Mouse (Mus musculus) midbrain, embryonic 11.5 days (tissue): ENCODE measurements around the gene Pex11b. TPM values are rescaled to one million over a fixed set of nuclear protein-coding genes. Genes with fewer than 3 reads are reported as not detected.
"Not testable (repeated sequence)": the region's sequence is repeated elsewhere in the genome, so short reads cannot be mapped to it uniquely, and the experiment has no call there.

ENCODE experiments used
- ATAC-seq: fragments of 200-750 bp; cut with Nextera tagmentation; 2 replicates; pipeline ENCODE4 v1.8.0; 2017; ENCODE audit warnings: moderate TSS enrichment, moderate library complexity; ENCODE audit not compliant: low FRiP score
- DNase-seq: peaks from one replicate; pipeline ENCODE4 v3.0.0; 2015; ENCODE audit warnings: low spot score; ENCODE audit errors: missing footprints
- H3K27ac ChIP-seq: fragments of 300-500 bp; sonication (generic); 2 replicates; pipeline ENCODE4 v1.5.1; 2014; ENCODE audit warnings: low read depth, low read length
- H3K27me3 ChIP-seq: fragments of 300-500 bp; sonication (generic); 2 replicates; pipeline ENCODE4 v1.6.1; 2014; ENCODE audit warnings: mild to moderate bottlenecking, low read length, moderate library complexity, mixed read lengths; ENCODE audit not compliant: control insufficient read depth, insufficient read depth
- H3K36me3 ChIP-seq: fragments of 300-500 bp; sonication (generic); 2 replicates; pipeline ENCODE4 v1.6.1; 2014; ENCODE audit warnings: mild to moderate bottlenecking, low read length, moderate library complexity, mixed read lengths; ENCODE audit not compliant: control insufficient read depth, insufficient read depth
- H3K4me1 ChIP-seq: fragments of 300-500 bp; sonication (generic); 2 replicates; pipeline ENCODE4 v1.6.1; 2014; ENCODE audit warnings: low read length; ENCODE audit not compliant: control insufficient read depth, insufficient read depth
- H3K4me2 ChIP-seq: fragments of 300-500 bp; sonication (generic); 2 replicates; pipeline ENCODE4 v1.6.1; 2014; ENCODE audit warnings: mild to moderate bottlenecking, moderate library complexity
- H3K4me3 ChIP-seq: fragments of 300-500 bp; sonication (generic); 2 replicates; pipeline ENCODE4 v1.5.1; 2014; ENCODE audit warnings: low read depth, low read length
- H3K9ac ChIP-seq: fragments of 300-500 bp; sonication (generic); 2 replicates; pipeline ENCODE4 v1.6.1; 2014; ENCODE audit warnings: low read length
- H3K9me3 ChIP-seq: fragments of 300-500 bp; sonication (generic); 2 replicates; pipeline ENCODE4 v1.6.1; 2016; ENCODE audit warnings: low read length; ENCODE audit not compliant: control insufficient read depth
- WGBS: fragments of 180-500 bp; shearing (Covaris S2); extraction: QIAGEN DNeasy Blood & Tissue Kit; methylation state at CpG from one replicate; pipeline ENCODE4 v1.1.7; 2014; 5-methylcytosine and 5-hydroxymethylcytosine counted together
- polyA plus RNA-seq: library from polyadenylated mRNA; unstranded; fragments of >200 nt; fragmentation: Nextera tagmentation; extraction: Ambion mirVana; gene quantifications from 2 replicates; pipeline ENCODE4 v1.2.1, GENCODE M21; 2014

The Pex11b gene
- polyA plus RNA-seq, 1 experiment from 2014 or later: 43.9 TPM

- DNase-seq: no peak
- ATAC-seq: no peak
- WGBS: 69% methylated on average over 11 of the region's 11 CpGs
- peak overlapping the region; percentile 56 for H3K4me3 ChIP-seq
- no peak overlapping the region for H3K27ac ChIP-seq
- peak overlapping the region; percentile 88 for H3K4me2 ChIP-seq
- H3K9ac ChIP-seq: peak overlapping the region; percentile 80
- H3K36me3 ChIP-seq: peaks cover 7% of the 10 kb centered on the region; the same call in 1 of the 2 replicates
- peaks cover 3% of the 10 kb centered on the region; the same call in 1 of the 2 replicates for H3K4me1 ChIP-seq
- H3K9me3 ChIP-seq: no peaks in the 10 kb centered on the region
- no peaks in the 10 kb centered on the region for H3K27me3 ChIP-seq
Measured at GRCm38 (mm10) chr3:96636448-96636847, 1.3 kb downstream of the Pex11b start.

- Histone ChIP-seq H3K27me3 (no peaks in the 10 kb centered on the region), H3K27ac (no peak overlapping the region), H3K36me3 (peaks cover 6% of the 10 kb centered on the region; the same call in 1 of the 2 replicates), H3K9ac (no peak overlapping the region), H3K4me3 (no peak overlapping the region), H3K9me3 (no peaks in the 10 kb centered on the region), H3K4me1 (peaks cover 3% of the 10 kb centered on the region; the same call in 1 of the 2 replicates), H3K4me2 (no peak overlapping the region)
- WGBS: 69% methylated on average over 1 of the region's 1 CpGs
- DNase-seq: peak; percentile 89
- ATAC-seq: no peak
Measured at GRCm38 (mm10) chr3:96639219-96639618, 4.0 kb downstream of the Pex11b start.

GRCm38 (mm10) chr3:96645018-96645649 is 10.0 kb downstream of the Pex11b start, which contains the start of gene Itga10:
Itga10 (plus strand) TSS chr3:96645584.
- WGBS: 65% methylated on average over 7 of the region's 7 CpGs

GRCm38 (mm10) chr3:96647365-96647764 is 12.2 kb downstream of the Pex11b start:
- WGBS: 68% methylated on average over 3 of the region's 3 CpGs
- no peak overlapping the region for H3K9ac ChIP-seq
- H3K4me2 ChIP-seq: no peak overlapping the region
- H3K27ac ChIP-seq: no peak overlapping the region
- H3K4me1 ChIP-seq: no peaks in the 10 kb centered on the region
- H3K4me3 ChIP-seq: no peak overlapping the region
- DNase-seq (no peak), ATAC-seq (no peak)
- H3K27me3 ChIP-seq: no peaks in the 10 kb centered on the region
- peaks cover 3% of the 10 kb centered on the region; the same call in 1 of the 2 replicates for H3K36me3 ChIP-seq
- no peaks in the 10 kb centered on the region for H3K9me3 ChIP-seq

More at GRCm38 (mm10) chr3:96645018-96645649, 10.0 kb downstream of the Pex11b start, which contains the start of gene Itga10:
- no peak within 1 kb of the TSS for H3K4me2 ChIP-seq
- no peak within 1 kb of the TSS for H3K27ac ChIP-seq
- H3K4me3 ChIP-seq: no peak within 1 kb of the TSS
- DNase-seq: peak; percentile 86
- ATAC-seq: 0 out of 2 replicates have a peak, but pooled peaks have one; percentile 38
- H3K9ac ChIP-seq: no peak within 1 kb of the TSS
- H3K4me1 ChIP-seq: no peaks in the 10 kb centered on the region
- no peaks in the 10 kb centered on the region for H3K9me3 ChIP-seq
- no peaks in the 10 kb centered on the region for H3K27me3 ChIP-seq
- peaks cover 3% of the 10 kb centered on the region; the same call in 1 of the 2 replicates for H3K36me3 ChIP-seq

GRCm38 (mm10) chr3:96660901-96661300 is 25.7 kb downstream of the Pex11b start:
- 86% methylated on average over 2 of the region's 2 CpGs for WGBS
- no peak overlapping the region for H3K27ac ChIP-seq

GRCm38 (mm10) chr3:96662731-96663316 is 27.6 kb downstream of the Pex11b start:
- 49% methylated on average over 8 of the region's 8 CpGs for WGBS
- H3K36me3 ChIP-seq: no peaks in the 10 kb centered on the region
- H3K4me3 ChIP-seq: peak overlapping the region; percentile 12; the same call in 1 of the 2 replicates
- H3K9me3 ChIP-seq: no peaks in the 10 kb centered on the region
- peak overlapping the region; percentile 44 for H3K4me2 ChIP-seq
- peaks cover 3% of the 10 kb centered on the region; the same call in 1 of the 2 replicates for H3K4me1 ChIP-seq
- ATAC-seq (no peak), DNase-seq (no peak)
- no peaks in the 10 kb centered on the region for H3K27me3 ChIP-seq
- H3K27ac ChIP-seq: no peak overlapping the region
- H3K9ac ChIP-seq: peak overlapping the region; percentile 52

More at GRCm38 (mm10) chr3:96660901-96661300, 25.7 kb downstream of the Pex11b start:
- no peak overlapping the region for H3K4me2 ChIP-seq
- H3K4me1 ChIP-seq: peaks cover 3% of the 10 kb centered on the region; the same call in 1 of the 2 replicates
- H3K27me3 ChIP-seq: no peaks in the 10 kb centered on the region
- H3K9ac ChIP-seq: no peak overlapping the region
- no peak overlapping the region for H3K4me3 ChIP-seq
- H3K36me3 ChIP-seq: no peaks in the 10 kb centered on the region
- DNase-seq: no peak
- no peak for ATAC-seq
- H3K9me3 ChIP-seq: no peaks in the 10 kb centered on the region

GRCm38 (mm10) chr3:96663432-96664239 is 28.5 kb downstream of the Pex11b start:
- Histone ChIP-seq H3K9ac (peak overlapping the region; percentile 52), H3K27me3 (no peaks in the 10 kb centered on the region), H3K27ac (no peak overlapping the region), H3K36me3 (no peaks in the 10 kb centered on the region), H3K4me1 (peaks cover 3% of the 10 kb centered on the region; the same call in 1 of the 2 replicates), H3K9me3 (no peaks in the 10 kb centered on the region), H3K4me3 (peak overlapping the region; percentile 12; the same call in 1 of the 2 replicates), H3K4me2 (peak overlapping the region; percentile 44)
- DNase-seq: peak; percentile 99
- peak; percentile 83 for ATAC-seq
- WGBS: 5% methylated on average over 18 of the region's 18 CpGs

GRCm38 (mm10) chr3:96665732-96666363 is 30.7 kb downstream of the Pex11b start:
- peak; percentile 6 for DNase-seq
- not testable (repeated sequence) for H3K4me1 ChIP-seq, ATAC-seq

More at GRCm38 (mm10) chr3:96665732-96666363, 30.7 kb downstream of the Pex11b start:
- H3K27me3 ChIP-seq, H3K4me2 ChIP-seq, H3K9me3 ChIP-seq, H3K27ac ChIP-seq, H3K4me3 ChIP-seq, H3K9ac ChIP-seq, H3K36me3 ChIP-seq: not testable (repeated sequence)
- WGBS: 92% methylated on average over 7 of the region's 7 CpGs
